Mouse (Mus musculus) mature B cell (primary cell): ENCODE data around the gene Mup14.
"Not testable (repeated sequence)": the region's sequence is repeated elsewhere in the genome, so short reads cannot be mapped to it uniquely, and the experiment has no call there.

Source experiments
- in situ Hi-C: fragments of 300-500 bp; cut with MboI; formaldehyde crosslinking; loops from 2 replicates; pipeline ENCODE4 v1.14.3; 2019

Mup14 gene

DNA sequence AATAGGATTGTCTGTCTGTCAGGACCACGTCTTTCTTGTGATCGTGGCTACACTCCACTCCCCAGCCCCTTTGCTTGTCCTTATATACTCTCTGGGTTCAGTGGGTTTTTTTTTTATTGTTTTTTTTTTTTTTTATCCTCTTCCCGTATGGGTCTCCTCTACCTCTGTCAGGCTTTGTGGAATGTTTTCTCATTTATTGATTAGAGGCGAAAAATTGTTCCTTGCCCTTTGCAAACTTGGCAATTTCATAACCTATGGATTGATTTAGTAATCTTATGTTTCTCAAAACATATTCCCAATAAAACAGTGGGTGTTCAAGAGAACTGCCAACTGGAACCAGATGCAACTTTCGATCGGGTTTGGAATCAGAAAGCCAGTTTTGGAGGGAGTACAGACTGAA, at the start of gene Mup14:
Gene Mup14 (minus strand): TSS at position 101 of the 400 bp plus-strand sequence.
- in situ Hi-C loops, result not testable (repeated sequence)

DNA sequence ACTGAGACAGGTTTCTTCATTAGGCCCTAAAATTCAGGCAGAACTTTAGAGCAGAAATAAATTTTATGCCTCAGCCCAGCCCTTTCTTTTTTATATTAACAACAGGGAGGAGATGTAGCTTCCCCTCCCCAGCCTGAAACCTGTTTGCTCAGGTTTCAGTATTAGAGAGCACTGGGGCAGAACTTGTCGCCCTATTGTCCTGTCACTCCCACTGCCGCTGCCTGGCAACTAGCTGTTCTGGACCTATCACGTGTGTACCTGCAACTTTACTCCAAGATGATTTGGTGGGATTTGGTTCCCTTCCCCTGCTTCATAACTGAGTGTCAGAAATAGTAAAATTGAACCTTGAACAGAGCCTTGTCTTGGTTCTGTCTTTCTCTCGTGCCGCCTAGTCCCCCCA, 34.3 kb upstream of the Mup14 start:
- in situ Hi-C loops, result not testable (repeated sequence)
